Mouse (Mus musculus): Measurements from ENCODE around the gene Ppp1r13b. TPM values are rescaled to one million over a fixed set of nuclear protein-coding genes. Genes with fewer than 3 reads are reported as not detected.
A peak's percentile ranks its signal among the peaks of the same experiment; 100 is the strongest.

Gene Ppp1r13b
- polyA plus RNA-seq, 1 experiment from 2014 or later = 16.9 TPM

GRCm38 (mm10) chr12:111914031-111914430 is 6.1 kb upstream of the Ppp1r13b start:
- no peak overlapping the region for H3K9ac ChIP-seq
- WGBS = 31% methylated on average over 3 of the region's 3 CpGs
- no peaks in the 10 kb centered on the region for H3K9me3 ChIP-seq (replicated peaks)
- H3K27ac ChIP-seq (replicated peaks) = no peak overlapping the region
- H3K4me1 ChIP-seq = peaks cover 10% of the 10 kb centered on the region
- no peaks in the 10 kb centered on the region for H3K36me3 ChIP-seq
- no peak overlapping the region for H3K4me2 ChIP-seq (replicated peaks)
- no peak overlapping the region for H3K4me3 ChIP-seq (replicated peaks)
- H3K27me3 ChIP-seq = no peaks in the 10 kb centered on the region; the same call in 1 of the 2 replicates
- no peak for ATAC-seq (ENCODE audit: insufficient number of reproducible peaks, low FRiP score, low TSS enrichment, low read depth)

GRCm38 (mm10) chr12:111912802-111913201 is 4.9 kb upstream of the Ppp1r13b start:
- no peak for ATAC-seq (ENCODE audit: insufficient number of reproducible peaks, low FRiP score, low TSS enrichment, low read depth)
- H3K4me2 ChIP-seq (replicated peaks) = no peak overlapping the region
- H3K9ac ChIP-seq = no peak overlapping the region
- no peak overlapping the region for H3K27ac ChIP-seq (replicated peaks)
- H3K27me3 ChIP-seq = no peaks in the 10 kb centered on the region; the same call in 1 of the 2 replicates
- 74% methylated on average over 7 of the region's 7 CpGs for WGBS
- H3K4me3 ChIP-seq (replicated peaks) = no peak overlapping the region
- H3K9me3 ChIP-seq (replicated peaks) = no peaks in the 10 kb centered on the region
- peaks cover 15% of the 10 kb centered on the region for H3K4me1 ChIP-seq
- H3K36me3 ChIP-seq = no peaks in the 10 kb centered on the region

- peaks cover 15% of the 10 kb centered on the region for H3K4me1 ChIP-seq
- H3K4me3 ChIP-seq (replicated peaks) = no peak overlapping the region
- no peak overlapping the region for H3K9ac ChIP-seq
- no peaks in the 10 kb centered on the region for H3K36me3 ChIP-seq
- H3K4me2 ChIP-seq (replicated peaks) = no peak overlapping the region
- H3K27ac ChIP-seq (replicated peaks) = no peak overlapping the region
- 92% methylated on average over 2 of the region's 2 CpGs for WGBS
- no peak for ATAC-seq (ENCODE audit: insufficient number of reproducible peaks, low FRiP score, low TSS enrichment, low read depth)
- no peaks in the 10 kb centered on the region; the same call in 1 of the 2 replicates for H3K27me3 ChIP-seq
- H3K9me3 ChIP-seq (replicated peaks) = no peaks in the 10 kb centered on the region
Measured at GRCm38 (mm10) chr12:111911796-111912195, 3.9 kb upstream of the Ppp1r13b start.

GRCm38 (mm10) chr12:111911171-111911760 is 3.4 kb upstream of the Ppp1r13b start:
- H3K4me3 ChIP-seq (replicated peaks) = no peak overlapping the region
- no peak overlapping the region for H3K4me2 ChIP-seq (replicated peaks)
- no peaks in the 10 kb centered on the region; the same call in 1 of the 2 replicates for H3K27me3 ChIP-seq
- no peaks in the 10 kb centered on the region for H3K36me3 ChIP-seq
- H3K27ac ChIP-seq (replicated peaks) = no peak overlapping the region
- H3K9me3 ChIP-seq (replicated peaks) = no peaks in the 10 kb centered on the region
- WGBS = 70% methylated on average over 15 of the region's 15 CpGs
- no peak overlapping the region for H3K9ac ChIP-seq
- H3K4me1 ChIP-seq = peaks cover 10% of the 10 kb centered on the region
- ATAC-seq (ENCODE audit: insufficient number of reproducible peaks, low FRiP score, low TSS enrichment, low read depth) = no peak

GRCm38 (mm10) chr12:111908997-111909550 is 1.2 kb upstream of the Ppp1r13b start:
- H3K36me3 ChIP-seq = no peaks in the 10 kb centered on the region
- ATAC-seq (ENCODE audit: insufficient number of reproducible peaks, low FRiP score, low TSS enrichment, low read depth) = no peak
- no peak overlapping the region for H3K27ac ChIP-seq (replicated peaks)
- peaks cover 9% of the 10 kb centered on the region for H3K4me1 ChIP-seq
- H3K9ac ChIP-seq = no peak overlapping the region
- H3K27me3 ChIP-seq = no peaks in the 10 kb centered on the region; the same call in 1 of the 2 replicates
- 58% methylated on average over 11 of the region's 11 CpGs for WGBS
- H3K9me3 ChIP-seq (replicated peaks) = no peaks in the 10 kb centered on the region
- H3K4me2 ChIP-seq (replicated peaks) = peak overlapping the region; percentile 87
- no peak overlapping the region for H3K4me3 ChIP-seq (replicated peaks)

- under 1% methylated on average over 38 of the region's 63 CpGs for WGBS
- ATAC-seq (ENCODE audit: insufficient number of reproducible peaks, low FRiP score, low TSS enrichment, low read depth) = peak; percentile 69
Measured at GRCm38 (mm10) chr12:111907421-111907891, 454 bp downstream of the Ppp1r13b start.

GRCm38 (mm10) chr12:111906309-111906875 is 1.5 kb downstream of the Ppp1r13b start:
- Histone ChIP-seq H3K27me3 (no peaks in the 10 kb centered on the region; the same call in 1 of the 2 replicates), H3K27ac (replicated peaks) (no peak overlapping the region), H3K4me1 (peaks cover 9% of the 10 kb centered on the region), H3K9ac (no peak overlapping the region), H3K9me3 (replicated peaks) (no peaks in the 10 kb centered on the region), H3K36me3 (no peaks in the 10 kb centered on the region), H3K4me3 (replicated peaks) (peak overlapping the region; percentile 71), H3K4me2 (replicated peaks) (peak overlapping the region; percentile 87)
- ATAC-seq (ENCODE audit: insufficient number of reproducible peaks, low FRiP score, low TSS enrichment, low read depth) = no peak
- WGBS = 49% methylated on average over 5 of the region's 5 CpGs

More at GRCm38 (mm10) chr12:111907421-111907891, 454 bp downstream of the Ppp1r13b start:
- peak overlapping the region; percentile 62 for H3K9ac ChIP-seq
- H3K9me3 ChIP-seq (replicated peaks) = no peaks in the 10 kb centered on the region
- H3K4me3 ChIP-seq (replicated peaks) = peak overlapping the region; percentile 71
- H3K27me3 ChIP-seq = no peaks in the 10 kb centered on the region; the same call in 1 of the 2 replicates
- peak overlapping the region; percentile 79 for H3K27ac ChIP-seq (replicated peaks)
- H3K4me2 ChIP-seq (replicated peaks) = peak overlapping the region; percentile 87
- no peaks in the 10 kb centered on the region for H3K36me3 ChIP-seq
- peaks cover 9% of the 10 kb centered on the region for H3K4me1 ChIP-seq

- H3K4me1 ChIP-seq = peaks cover 3% of the 10 kb centered on the region; the same call in 1 of the 2 replicates
- no peaks in the 10 kb centered on the region for H3K9me3 ChIP-seq (replicated peaks)
- no peak overlapping the region for H3K4me2 ChIP-seq (replicated peaks)
- H3K4me3 ChIP-seq (replicated peaks) = no peak overlapping the region
- no peak overlapping the region for H3K27ac ChIP-seq (replicated peaks)
- no peak overlapping the region for H3K9ac ChIP-seq
- H3K36me3 ChIP-seq = no peaks in the 10 kb centered on the region
- no peaks in the 10 kb centered on the region for H3K27me3 ChIP-seq
- ATAC-seq (ENCODE audit: insufficient number of reproducible peaks, low FRiP score, low TSS enrichment, low read depth) = no peak
- WGBS = 69% methylated on average over 7 of the region's 7 CpGs
Measured at GRCm38 (mm10) chr12:111902488-111902887, 5.4 kb downstream of the Ppp1r13b start.

GRCm38 (mm10) chr12:111901105-111901875 is 6.6 kb downstream of the Ppp1r13b start:
- 67% methylated on average over 12 of the region's 12 CpGs for WGBS
- no peak for ATAC-seq (ENCODE audit: insufficient number of reproducible peaks, low FRiP score, low TSS enrichment, low read depth)
- Histone ChIP-seq H3K27me3 (no peaks in the 10 kb centered on the region), H3K4me3 (replicated peaks) (no peak overlapping the region), H3K9ac (no peak overlapping the region), H3K36me3 (no peaks in the 10 kb centered on the region), H3K27ac (replicated peaks) (no peak overlapping the region), H3K4me1 (peaks cover 4% of the 10 kb centered on the region), H3K9me3 (replicated peaks) (no peaks in the 10 kb centered on the region), H3K4me2 (replicated peaks) (no peak overlapping the region)

GRCm38 (mm10) chr12:111899646-111900045 is 8.3 kb downstream of the Ppp1r13b start:
- no peak overlapping the region for H3K27ac ChIP-seq (replicated peaks)
- H3K4me3 ChIP-seq (replicated peaks) = no peak overlapping the region
- WGBS = 70% methylated on average over 5 of the region's 5 CpGs
- H3K9me3 ChIP-seq (replicated peaks) = no peaks in the 10 kb centered on the region
- no peak overlapping the region for H3K9ac ChIP-seq
- H3K27me3 ChIP-seq = no peaks in the 10 kb centered on the region
- H3K36me3 ChIP-seq = no peaks in the 10 kb centered on the region
- H3K4me2 ChIP-seq (replicated peaks) = no peak overlapping the region
- ATAC-seq (ENCODE audit: insufficient number of reproducible peaks, low FRiP score, low TSS enrichment, low read depth) = no peak
- peaks cover 8% of the 10 kb centered on the region for H3K4me1 ChIP-seq

- no peaks in the 10 kb centered on the region for H3K27me3 ChIP-seq
- H3K36me3 ChIP-seq = no peaks in the 10 kb centered on the region
- H3K9ac ChIP-seq = no peak overlapping the region
- peaks cover 8% of the 10 kb centered on the region for H3K4me1 ChIP-seq
- ATAC-seq (ENCODE audit: insufficient number of reproducible peaks, low FRiP score, low TSS enrichment, low read depth) = no peak
- 75% methylated on average over 9 of the region's 9 CpGs for WGBS
- no peaks in the 10 kb centered on the region for H3K9me3 ChIP-seq (replicated peaks)
- no peak overlapping the region for H3K27ac ChIP-seq (replicated peaks)
- no peak overlapping the region for H3K4me3 ChIP-seq (replicated peaks)
- H3K4me2 ChIP-seq (replicated peaks) = no peak overlapping the region
Measured at GRCm38 (mm10) chr12:111898686-111899085, 9.2 kb downstream of the Ppp1r13b start.

All from embryonic facial prominence, embryonic 15.5 days (tissue).